Mouse (Mus musculus) E14TG2a.4 (cell line): Measurements from ENCODE around the gene Cnot6.

Experiments used
- CTCF ChIP-seq: conservative IDR thresholded peaks from 2 replicates; pipeline ENCODE4 v1.5.1; 2014; ENCODE audit warnings: low read length
- NANOG ChIP-seq: IDR thresholded peaks from 2 replicates; pipeline ENCODE4 v1.6.1; 2014; ENCODE audit warnings: borderline replicate concordance, low read length, mixed read lengths
- POU5F1 ChIP-seq: IDR thresholded peaks from 2 replicates; pipeline ENCODE4 v1.6.1; 2014; ENCODE audit warnings: low read length, borderline replicate concordance

DNA sequence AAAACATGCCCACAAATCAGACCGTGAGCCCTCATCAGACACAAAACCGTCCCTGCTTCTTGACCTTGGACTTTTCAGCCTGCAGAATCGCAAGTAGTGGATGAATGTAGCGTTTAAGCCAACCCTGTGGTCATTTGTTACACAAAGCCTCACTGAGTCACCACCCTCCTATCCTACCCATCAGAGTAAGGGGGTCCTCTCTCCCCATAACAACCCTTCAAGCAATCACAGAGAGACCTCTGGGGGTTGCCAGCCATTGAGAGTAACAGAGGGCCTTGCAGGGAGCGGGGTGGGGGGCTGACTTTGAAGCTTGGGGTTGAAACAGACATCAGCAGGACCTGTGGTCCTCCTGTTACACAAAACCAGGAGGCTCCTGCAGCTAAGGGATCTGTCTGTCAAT, 57.9 kb downstream of the Cnot6 start:
- TF ChIP-seq POU5F1 (no peak), CTCF (no peak), NANOG (no peak)
